Mouse (Mus musculus) embryonic facial prominence, embryonic 12.5 days (tissue): ENCODE measurements around the gene Ccdc42. TPM values are rescaled to one million over a fixed set of nuclear protein-coding genes. Genes with fewer than 3 reads are reported as not detected.

Experiments used
- ATAC-seq: fragments of 200-750 bp; cut with Nextera tagmentation; 2 replicates; pipeline ENCODE4 v1.8.0; 2017; ENCODE audit not compliant: insufficient number of reproducible peaks, insufficient read depth, low FRiP score, low TSS enrichment
- H3K27ac ChIP-seq: fragments of 300-500 bp; sonication (generic); 2 replicates; pipeline ENCODE4 v1.5.1; 2016; ENCODE audit warnings: mild to moderate bottlenecking
- H3K27me3 ChIP-seq: fragments of 300-500 bp; sonication (generic); 2 replicates; pipeline ENCODE4 v1.6.1; 2016; ENCODE audit warnings: mild to moderate bottlenecking, moderate library complexity
- H3K36me3 ChIP-seq: fragments of 300-500 bp; sonication (generic); 2 replicates; pipeline ENCODE4 v1.6.1; 2016; ENCODE audit warnings: mild to moderate bottlenecking
- H3K4me1 ChIP-seq: fragments of 300-500 bp; sonication (generic); 2 replicates; pipeline ENCODE4 v1.6.1; 2016
- H3K4me2 ChIP-seq: fragments of 300-500 bp; sonication (generic); replicated peaks from 2 replicates; pipeline ENCODE4 v1.6.1; 2016; ENCODE audit warnings: mild to moderate bottlenecking, moderate library complexity
- H3K4me3 ChIP-seq: fragments of 300-500 bp; sonication (generic); 2 replicates; pipeline ENCODE4 v1.5.1; 2016; ENCODE audit warnings: mild to moderate bottlenecking
- H3K9ac ChIP-seq: fragments of 300-500 bp; sonication (generic); 2 replicates; pipeline ENCODE4 v1.6.1; 2016; ENCODE audit warnings: mild to moderate bottlenecking, moderate library complexity
- H3K9me3 ChIP-seq: fragments of 300-500 bp; sonication (generic); 2 replicates; pipeline ENCODE4 v1.6.1; 2016; ENCODE audit warnings: mild to moderate bottlenecking, moderate library complexity
- WGBS: fragments of 180-500 bp; shearing (Covaris S2); methylation state at CpG from one replicate; pipeline ENCODE4 v1.1.7; 2016; 5-methylcytosine and 5-hydroxymethylcytosine counted together
- polyA plus RNA-seq: library from polyadenylated mRNA; unstranded; fragments of >200 nt; fragmentation: Nextera tagmentation; extraction: Ambion mirVana; gene quantifications from 2 replicates; pipeline ENCODE4 v1.2.1, GENCODE M21; 2016

Ccdc42 gene
- 0.40 and 0.41 TPM in 2 replicates for polyA plus RNA-seq

GRCm38 (mm10) chr11:68586721-68587120 is at the start of gene Ccdc42:
TSS of gene Ccdc42 (plus strand) at chr11:68587021.
- no peaks in the 10 kb centered on the region for H3K27me3 ChIP-seq
- no peak within 1 kb of the TSS for H3K27ac ChIP-seq
- H3K4me1 ChIP-seq = peaks cover 11% of the 10 kb centered on the region; the same call in 1 of the 2 replicates
- no peaks in the 10 kb centered on the region for H3K9me3 ChIP-seq
- H3K4me3 ChIP-seq = no peak within 1 kb of the TSS
- no peak within 1 kb of the TSS for H3K4me2 ChIP-seq
- WGBS = 73% methylated on average over 5 of the region's 5 CpGs
- no peaks in the 10 kb centered on the region for H3K36me3 ChIP-seq
- no peak for ATAC-seq
- H3K9ac ChIP-seq = no peak within 1 kb of the TSS

- H3K36me3 ChIP-seq = no peaks in the 10 kb centered on the region
- ATAC-seq = no peak
- H3K4me3 ChIP-seq = no peak overlapping the region
- H3K4me1 ChIP-seq = peaks cover under 1% of the 10 kb centered on the region; the same call in 1 of the 2 replicates
- no peaks in the 10 kb centered on the region for H3K9me3 ChIP-seq
- no peak overlapping the region for H3K9ac ChIP-seq
- no peak overlapping the region for H3K4me2 ChIP-seq
- WGBS = 57% methylated on average over 5 of the region's 5 CpGs
- no peak overlapping the region for H3K27ac ChIP-seq
- 0 out of 2 replicates have a peak, but pooled peaks cover 3% of the 10 kb centered on the region for H3K27me3 ChIP-seq
These were observed 47.2 kb upstream of the Ccdc42 start for GRCm38 (mm10) chr11:68539621-68540020.

GRCm38 (mm10) chr11:68544554-68544953 is 42.3 kb upstream of the Ccdc42 start:
- Histone ChIP-seq H3K4me1 (peaks cover 4% of the 10 kb centered on the region; the same call in 1 of the 2 replicates), H3K9ac (no peak overlapping the region), H3K9me3 (no peaks in the 10 kb centered on the region), H3K27me3 (0 out of 2 replicates have a peak, but pooled peaks cover 3% of the 10 kb centered on the region), H3K27ac (no peak overlapping the region), H3K36me3 (no peaks in the 10 kb centered on the region), H3K4me2 (no peak overlapping the region), H3K4me3 (no peak overlapping the region)
- 8% methylated on average over 8 of the region's 8 CpGs for WGBS
- ATAC-seq = no peak

GRCm38 (mm10) chr11:68545172-68545571 is 41.6 kb upstream of the Ccdc42 start:
- WGBS = 46% methylated on average over 7 of the region's 7 CpGs
- no peaks in the 10 kb centered on the region for H3K9me3 ChIP-seq
- no peak overlapping the region for H3K9ac ChIP-seq
- no peak overlapping the region for H3K4me3 ChIP-seq
- peaks cover 4% of the 10 kb centered on the region; the same call in 1 of the 2 replicates for H3K4me1 ChIP-seq
- no peak overlapping the region for H3K27ac ChIP-seq
- 0 out of 2 replicates have a peak, but pooled peaks cover 3% of the 10 kb centered on the region for H3K27me3 ChIP-seq
- H3K36me3 ChIP-seq = no peaks in the 10 kb centered on the region
- no peak for ATAC-seq
- no peak overlapping the region for H3K4me2 ChIP-seq

GRCm38 (mm10) chr11:68545682-68546222 is 41.1 kb upstream of the Ccdc42 start:
- Histone ChIP-seq H3K36me3 (no peaks in the 10 kb centered on the region), H3K9me3 (no peaks in the 10 kb centered on the region), H3K4me3 (no peak overlapping the region), H3K4me2 (no peak overlapping the region), H3K4me1 (peaks cover 4% of the 10 kb centered on the region; the same call in 1 of the 2 replicates), H3K27me3 (0 out of 2 replicates have a peak, but pooled peaks cover 3% of the 10 kb centered on the region), H3K27ac (no peak overlapping the region), H3K9ac (no peak overlapping the region)
- ATAC-seq = no peak
- WGBS = 71% methylated on average over 8 of the region's 8 CpGs

GRCm38 (mm10) chr11:68547484-68547883 is 39.3 kb upstream of the Ccdc42 start:
- Histone ChIP-seq H3K4me3 (no peak overlapping the region), H3K36me3 (no peaks in the 10 kb centered on the region), H3K27ac (no peak overlapping the region), H3K9ac (no peak overlapping the region), H3K4me1 (peaks cover 4% of the 10 kb centered on the region; the same call in 1 of the 2 replicates), H3K4me2 (no peak overlapping the region), H3K9me3 (no peaks in the 10 kb centered on the region), H3K27me3 (0 out of 2 replicates have a peak, but pooled peaks cover 3% of the 10 kb centered on the region)
- WGBS = 52% methylated on average over 2 of the region's 2 CpGs
- no peak for ATAC-seq

GRCm38 (mm10) chr11:68549597-68549996 is 37.2 kb upstream of the Ccdc42 start:
- ATAC-seq = no peak
- no peak overlapping the region for H3K4me3 ChIP-seq

GRCm38 (mm10) chr11:68550358-68550757 is 36.5 kb upstream of the Ccdc42 start:
- Histone ChIP-seq H3K4me1 (0 out of 2 replicates have a peak, but pooled peaks cover 3% of the 10 kb centered on the region), H3K27me3 (no peaks in the 10 kb centered on the region), H3K9me3 (no peaks in the 10 kb centered on the region), H3K4me3 (no peak overlapping the region), H3K9ac (no peak overlapping the region), H3K36me3 (no peaks in the 10 kb centered on the region), H3K4me2 (no peak overlapping the region), H3K27ac (no peak overlapping the region)
- WGBS = 58% methylated on average over 4 of the region's 4 CpGs
- ATAC-seq = no peak

More at GRCm38 (mm10) chr11:68549597-68549996, 37.2 kb upstream of the Ccdc42 start:
- Histone ChIP-seq H3K4me2 (no peak overlapping the region), H3K9ac (no peak overlapping the region), H3K4me1 (peaks cover 7% of the 10 kb centered on the region; the same call in 1 of the 2 replicates), H3K27ac (no peak overlapping the region), H3K36me3 (no peaks in the 10 kb centered on the region), H3K9me3 (no peaks in the 10 kb centered on the region), H3K27me3 (no peaks in the 10 kb centered on the region)
- WGBS = 55% methylated on average over 3 of the region's 3 CpGs

GRCm38 (mm10) chr11:68553981-68554471 is 32.8 kb upstream of the Ccdc42 start:
- Histone ChIP-seq H3K9me3 (no peaks in the 10 kb centered on the region), H3K36me3 (no peaks in the 10 kb centered on the region), H3K9ac (no peak overlapping the region), H3K4me2 (no peak overlapping the region), H3K27ac (no peak overlapping the region), H3K4me3 (no peak overlapping the region), H3K4me1 (0 out of 2 replicates have a peak, but pooled peaks cover 8% of the 10 kb centered on the region), H3K27me3 (peaks cover 22% of the 10 kb centered on the region)
- 37% methylated on average over 8 of the region's 8 CpGs for WGBS
- ATAC-seq = no peak

- peak within 1 kb of the TSS; percentile 22 for H3K4me3 ChIP-seq
- no peak within 1 kb of the TSS for H3K27ac ChIP-seq
- no peaks in the 10 kb centered on the region for H3K9me3 ChIP-seq
- peaks cover 22% of the 10 kb centered on the region for H3K27me3 ChIP-seq
- no peaks in the 10 kb centered on the region for H3K36me3 ChIP-seq
- 0 out of 2 replicates have a peak, but pooled peaks cover 8% of the 10 kb centered on the region for H3K4me1 ChIP-seq
- no peak within 1 kb of the TSS for H3K9ac ChIP-seq
- ATAC-seq = no peak
- peak within 1 kb of the TSS; percentile 38 for H3K4me2 ChIP-seq
- 7% methylated on average over 37 of the region's 37 CpGs for WGBS
These were observed 30.8 kb upstream of the Ccdc42 start, which contains the start of gene Mfsd6l for GRCm38 (mm10) chr11:68555918-68556584. TSS of gene Mfsd6l (plus strand) at chr11:68556186.

GRCm38 (mm10) chr11:68559546-68559945 is 27.3 kb upstream of the Ccdc42 start:
- H3K27ac ChIP-seq = no peak overlapping the region
- no peak overlapping the region for H3K4me3 ChIP-seq
- H3K4me2 ChIP-seq = no peak overlapping the region
- 0 out of 2 replicates have a peak, but pooled peaks cover 5% of the 10 kb centered on the region for H3K4me1 ChIP-seq
- ATAC-seq = no peak
- no peaks in the 10 kb centered on the region for H3K36me3 ChIP-seq
- no peak overlapping the region for H3K9ac ChIP-seq
- no peaks in the 10 kb centered on the region for H3K9me3 ChIP-seq
- H3K27me3 ChIP-seq = peaks cover 22% of the 10 kb centered on the region
- WGBS = 44% methylated on average over 1 of the region's 1 CpGs
